Mouse (Mus musculus) small intestine, adult 2 months (tissue): ENCODE results near the gene Vav3.

Source experiments
- CTCF ChIP-seq: fragments of 200-500 bp; IDR thresholded peaks from 2 replicates; pipeline ENCODE4 v1.5.1; 2012; ENCODE audit warnings: low read depth, mild to moderate bottlenecking, control low read depth, inconsistent platforms, low read length, moderate library complexity, mixed read lengths; ENCODE audit not compliant: insufficient replicate concordance, insufficient read length; ENCODE audit errors: extremely low read depth
- POLR2A ChIP-seq: fragments of 200-500 bp; IDR thresholded peaks from 2 replicates; pipeline ENCODE4 v1.6.1; 2012; ENCODE audit warnings: low read depth, mild to moderate bottlenecking, control low read depth, inconsistent platforms, low read length, moderate library complexity

DNA sequence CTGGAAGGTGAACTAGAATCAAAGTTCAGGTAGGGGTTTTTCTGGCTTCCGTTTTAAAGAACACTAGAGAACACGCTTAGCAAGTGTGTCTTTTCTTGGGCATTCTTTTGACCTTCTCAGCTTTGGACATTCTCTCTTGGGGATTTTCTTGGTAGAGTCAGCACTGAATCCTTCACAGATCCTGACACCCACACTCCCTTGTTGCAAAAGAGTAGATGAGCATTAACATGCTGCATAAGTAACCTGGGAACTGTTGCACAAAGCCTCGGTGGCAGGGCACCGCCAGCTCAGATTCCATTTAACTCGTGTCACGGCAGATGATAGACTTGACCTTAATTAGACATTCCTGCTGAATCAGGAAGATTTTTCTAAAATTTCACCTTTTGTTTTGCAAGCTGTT lies 252.5 kb downstream of the Vav3 start:
- TF ChIP-seq CTCF (no peak), POLR2A (no peak)
